Mouse (Mus musculus) midbrain, embryonic 11.5 days (tissue): Measurements from ENCODE around the gene Fam13c. TPM values are rescaled to one million over a fixed set of nuclear protein-coding genes. Genes with fewer than 3 reads are reported as not detected.

Experiments used
- ATAC-seq: fragments of 200-750 bp; cut with Nextera tagmentation; 2 replicates; pipeline ENCODE4 v1.8.0; 2017; ENCODE audit warnings: moderate TSS enrichment, moderate library complexity; ENCODE audit not compliant: low FRiP score
- DNase-seq: peaks from one replicate; pipeline ENCODE4 v3.0.0; 2015; ENCODE audit warnings: low spot score; ENCODE audit errors: missing footprints
- H3K27ac ChIP-seq: fragments of 300-500 bp; sonication (generic); 2 replicates; pipeline ENCODE4 v1.5.1; 2014; ENCODE audit warnings: low read depth, low read length
- H3K27me3 ChIP-seq: fragments of 300-500 bp; sonication (generic); 2 replicates; pipeline ENCODE4 v1.6.1; 2014; ENCODE audit warnings: mild to moderate bottlenecking, low read length, moderate library complexity, mixed read lengths; ENCODE audit not compliant: control insufficient read depth, insufficient read depth
- H3K36me3 ChIP-seq: fragments of 300-500 bp; sonication (generic); 2 replicates; pipeline ENCODE4 v1.6.1; 2014; ENCODE audit warnings: mild to moderate bottlenecking, low read length, moderate library complexity, mixed read lengths; ENCODE audit not compliant: control insufficient read depth, insufficient read depth
- H3K4me1 ChIP-seq: fragments of 300-500 bp; sonication (generic); 2 replicates; pipeline ENCODE4 v1.6.1; 2014; ENCODE audit warnings: low read length; ENCODE audit not compliant: control insufficient read depth, insufficient read depth
- H3K4me2 ChIP-seq: fragments of 300-500 bp; sonication (generic); 2 replicates; pipeline ENCODE4 v1.6.1; 2014; ENCODE audit warnings: mild to moderate bottlenecking, moderate library complexity
- H3K4me3 ChIP-seq: fragments of 300-500 bp; sonication (generic); 2 replicates; pipeline ENCODE4 v1.5.1; 2014; ENCODE audit warnings: low read depth, low read length
- H3K9ac ChIP-seq: fragments of 300-500 bp; sonication (generic); 2 replicates; pipeline ENCODE4 v1.6.1; 2014; ENCODE audit warnings: low read length
- H3K9me3 ChIP-seq: fragments of 300-500 bp; sonication (generic); 2 replicates; pipeline ENCODE4 v1.6.1; 2016; ENCODE audit warnings: low read length; ENCODE audit not compliant: control insufficient read depth
- WGBS: fragments of 180-500 bp; shearing (Covaris S2); extraction: QIAGEN DNeasy Blood & Tissue Kit; methylation state at CpG from one replicate; pipeline ENCODE4 v1.1.7; 2014; 5-methylcytosine and 5-hydroxymethylcytosine counted together
- polyA plus RNA-seq: library from polyadenylated mRNA; unstranded; fragments of >200 nt; fragmentation: Nextera tagmentation; extraction: Ambion mirVana; gene quantifications from 2 replicates; pipeline ENCODE4 v1.2.1, GENCODE M21; 2014

Fam13c gene
- polyA plus RNA-seq, 1 experiment from 2014 or later: 18.6 TPM

- H3K36me3 ChIP-seq: no peaks in the 10 kb centered on the region
- H3K4me3 ChIP-seq: no peak overlapping the region
- no peaks in the 10 kb centered on the region for H3K9me3 ChIP-seq
- ATAC-seq (no peak), DNase-seq (no peak)
- H3K27me3 ChIP-seq: no peaks in the 10 kb centered on the region
- H3K9ac ChIP-seq: no peak overlapping the region
- WGBS: 92% methylated on average over 12 of the region's 12 CpGs
- no peak overlapping the region for H3K27ac ChIP-seq
- H3K4me2 ChIP-seq: no peak overlapping the region
- H3K4me1 ChIP-seq: no peaks in the 10 kb centered on the region
These were observed 90.0 kb downstream of the Fam13c start for GRCm38 (mm10) chr10:70530185-70530823.

GRCm38 (mm10) chr10:70532249-70532648 is 92.0 kb downstream of the Fam13c start:
- ATAC-seq (no peak), DNase-seq (no peak)
- no peak overlapping the region for H3K9ac ChIP-seq
- H3K27me3 ChIP-seq: no peaks in the 10 kb centered on the region
- no peaks in the 10 kb centered on the region for H3K4me1 ChIP-seq
- H3K36me3 ChIP-seq: no peaks in the 10 kb centered on the region
- no peak overlapping the region for H3K4me2 ChIP-seq
- no peak overlapping the region for H3K4me3 ChIP-seq
- no peaks in the 10 kb centered on the region for H3K9me3 ChIP-seq
- WGBS: 86% methylated on average over 9 of the region's 9 CpGs
- no peak overlapping the region for H3K27ac ChIP-seq

GRCm38 (mm10) chr10:70533301-70533781 is 93.1 kb downstream of the Fam13c start:
- ATAC-seq: no peak
- WGBS: 72% methylated on average over 8 of the region's 8 CpGs
- no peak overlapping the region for H3K4me3 ChIP-seq

GRCm38 (mm10) chr10:70533986-70534385 is 93.7 kb downstream of the Fam13c start:
- ATAC-seq (no peak), DNase-seq (no peak)
- H3K4me2 ChIP-seq: no peak overlapping the region
- no peaks in the 10 kb centered on the region for H3K27me3 ChIP-seq
- H3K9ac ChIP-seq: no peak overlapping the region
- no peak overlapping the region for H3K4me3 ChIP-seq
- 89% methylated on average over 12 of the region's 12 CpGs for WGBS
- H3K4me1 ChIP-seq: no peaks in the 10 kb centered on the region
- H3K27ac ChIP-seq: no peak overlapping the region
- no peaks in the 10 kb centered on the region for H3K36me3 ChIP-seq
- no peaks in the 10 kb centered on the region for H3K9me3 ChIP-seq

More at GRCm38 (mm10) chr10:70533301-70533781, 93.1 kb downstream of the Fam13c start:
- Histone ChIP-seq H3K9ac (no peak overlapping the region), H3K9me3 (no peaks in the 10 kb centered on the region), H3K36me3 (no peaks in the 10 kb centered on the region), H3K27me3 (no peaks in the 10 kb centered on the region), H3K27ac (no peak overlapping the region), H3K4me1 (no peaks in the 10 kb centered on the region), H3K4me2 (no peak overlapping the region)
- no peak for DNase-seq

GRCm38 (mm10) chr10:70534571-70534970 is 94.3 kb downstream of the Fam13c start:
- H3K9ac ChIP-seq: no peak overlapping the region
- no peak overlapping the region for H3K4me3 ChIP-seq
- DNase-seq (no peak), ATAC-seq (no peak)
- H3K27ac ChIP-seq: no peak overlapping the region
- H3K9me3 ChIP-seq: no peaks in the 10 kb centered on the region
- H3K36me3 ChIP-seq: no peaks in the 10 kb centered on the region
- H3K4me2 ChIP-seq: no peak overlapping the region
- no peaks in the 10 kb centered on the region for H3K4me1 ChIP-seq
- 93% methylated on average over 10 of the region's 10 CpGs for WGBS
- H3K27me3 ChIP-seq: no peaks in the 10 kb centered on the region

- DNase-seq: no peak
- no peak overlapping the region for H3K9ac ChIP-seq
- no peak for ATAC-seq
- H3K27ac ChIP-seq: no peak overlapping the region
- WGBS: 95% methylated on average over 12 of the region's 12 CpGs
- H3K4me3 ChIP-seq: no peak overlapping the region
- H3K4me2 ChIP-seq: no peak overlapping the region
- H3K9me3 ChIP-seq: no peaks in the 10 kb centered on the region
- H3K4me1 ChIP-seq: no peaks in the 10 kb centered on the region
- H3K36me3 ChIP-seq: no peaks in the 10 kb centered on the region
- no peaks in the 10 kb centered on the region for H3K27me3 ChIP-seq
These were observed 95.1 kb downstream of the Fam13c start for GRCm38 (mm10) chr10:70535401-70535800.

GRCm38 (mm10) chr10:70537694-70538093 is 97.4 kb downstream of the Fam13c start:
- Histone ChIP-seq H3K4me3 (no peak overlapping the region), H3K9ac (no peak overlapping the region), H3K4me1 (no peaks in the 10 kb centered on the region), H3K4me2 (no peak overlapping the region), H3K27me3 (no peaks in the 10 kb centered on the region), H3K27ac (no peak overlapping the region), H3K9me3 (no peaks in the 10 kb centered on the region), H3K36me3 (no peaks in the 10 kb centered on the region)
- 91% methylated on average over 10 of the region's 10 CpGs for WGBS
- DNase-seq: no peak
- ATAC-seq: no peak

- Histone ChIP-seq H3K9ac (no peak overlapping the region), H3K4me3 (no peak overlapping the region), H3K27me3 (no peaks in the 10 kb centered on the region), H3K4me1 (no peaks in the 10 kb centered on the region), H3K4me2 (no peak overlapping the region), H3K27ac (no peak overlapping the region), H3K9me3 (no peaks in the 10 kb centered on the region), H3K36me3 (no peaks in the 10 kb centered on the region)
- 94% methylated on average over 9 of the region's 9 CpGs for WGBS
- DNase-seq: no peak
- ATAC-seq: no peak
These were observed 99.0 kb downstream of the Fam13c start for GRCm38 (mm10) chr10:70539251-70539650.

- 0 out of 2 replicates have a peak, but pooled peaks cover 2% of the 10 kb centered on the region for H3K36me3 ChIP-seq
- DNase-seq: no peak
These were observed 100.3 kb downstream of the Fam13c start for GRCm38 (mm10) chr10:70540456-70541195.

More at GRCm38 (mm10) chr10:70540456-70541195, 100.3 kb downstream of the Fam13c start:
- Histone ChIP-seq H3K9ac (no peak overlapping the region), H3K9me3 (no peaks in the 10 kb centered on the region), H3K4me1 (no peaks in the 10 kb centered on the region), H3K27me3 (no peaks in the 10 kb centered on the region), H3K4me2 (no peak overlapping the region), H3K4me3 (no peak overlapping the region), H3K27ac (no peak overlapping the region)
- no peak for ATAC-seq
- 82% methylated on average over 9 of the region's 9 CpGs for WGBS
